In the genomic region with DNA sequence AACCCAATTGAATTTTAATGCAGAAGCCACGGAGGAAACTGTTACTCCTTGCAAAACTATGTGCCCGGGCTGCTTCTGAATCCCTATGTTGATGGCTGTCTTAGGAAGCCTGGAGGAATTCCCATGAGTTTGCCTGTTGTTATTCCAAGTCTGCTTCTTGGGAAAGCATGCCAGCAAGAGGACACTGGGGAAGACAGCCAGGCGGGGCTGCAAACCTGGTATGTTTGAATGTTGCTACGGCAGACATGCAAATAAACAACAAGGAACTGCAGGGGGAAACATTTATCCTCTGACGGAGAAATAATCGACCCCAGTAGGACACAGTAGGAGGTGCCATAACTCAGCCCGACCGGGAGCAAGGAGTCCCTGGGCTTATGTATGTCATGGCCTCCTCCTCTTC, we compare ENCODE assay signal across 12 mouse cellular contexts.
DNase-seq lines count a peak whose midpoint lies in the region; ATAC-seq lines count a peak whose summit lies in the region.
"Had no signal": no experiment of that assay in that cellular context is flagged by ENCODE, and none has a peak within 500 bp of the region (broad histone marks: within the 10 kb centered on the region; RNA-seq: fewer than 3 reads in every experiment).

No protein-coding gene starts in this region.

- no peaks in the 10 kb centered on the region for H3K36me3 ChIP-seq in embryonic facial prominence, embryonic 13.5 days
- H3K36me3 ChIP-seq in embryonic facial prominence, embryonic 10.5 days (replicated peaks), result no peaks in the 10 kb centered on the region
- no peaks in the 10 kb centered on the region for H3K36me3 ChIP-seq in embryonic facial prominence, embryonic 14.5 days (ENCODE audit: control insufficient read depth, insufficient read depth, low read length)
- no peaks in the 10 kb centered on the region for H3K36me3 ChIP-seq in midbrain, embryonic 16.5 days (ENCODE audit: control insufficient read depth, insufficient read depth, low read length)
- no peaks in the 10 kb centered on the region for H3K36me3 ChIP-seq in forebrain, embryonic 13.5 days (ENCODE audit: poor library complexity, severe bottlenecking)

- ATAC-seq in embryonic facial prominence, embryonic 13.5 days (ENCODE audit: insufficient number of reproducible peaks, insufficient read depth, low FRiP score, low TSS enrichment, low read depth), result no peak
- ATAC-seq in embryonic facial prominence, embryonic 14.5 days (ENCODE audit: low read depth), result no peak
- no peak for ATAC-seq in midbrain, embryonic 16.5 days
- no peak for ATAC-seq in forebrain, embryonic 13.5 days

- no peak overlapping the region for H3K4me3 ChIP-seq in embryonic facial prominence, embryonic 13.5 days
- H3K4me3 ChIP-seq in embryonic facial prominence, embryonic 10.5 days, result no peak overlapping the region
- no peak overlapping the region for H3K4me3 ChIP-seq in embryonic facial prominence, embryonic 14.5 days (ENCODE audit: low read depth, low read length)
- H3K4me3 ChIP-seq in midbrain, embryonic 16.5 days (ENCODE audit: low read depth, low read length), result no peak overlapping the region
- H3K4me3 ChIP-seq in forebrain, embryonic 13.5 days, result no peak overlapping the region

- no peak for DNase-seq in embryonic facial prominence, embryonic 10.5 days (ENCODE audit: low spot score)
- peak; percentile 8 to 22 for DNase-seq in kidney, postnatal 4 days
- no peak for DNase-seq in kidney, postnatal 36 days
- DNase-seq in embryonic facial prominence, embryonic 14.5 days (ENCODE audit: low spot score), result peak; percentile 29
- DNase-seq in lung, postnatal 4 days, result peak; percentile 10 to 47
- DNase-seq: adrenal gland, postnatal 25 days; gastrocnemius, postnatal 25 days; thymus, adult 18-20 months had no signal

- 38% methylated on average over 8 of the region's 8 CpGs for WGBS in embryonic facial prominence, embryonic 13.5 days
- 53% methylated on average over 8 of the region's 8 CpGs for WGBS in embryonic facial prominence, embryonic 10.5 days
- 20% methylated on average over 8 of the region's 8 CpGs for WGBS in embryonic facial prominence, embryonic 14.5 days
- WGBS in midbrain, embryonic 16.5 days, result 48% methylated on average over 8 of the region's 8 CpGs
- WGBS in forebrain, embryonic 13.5 days, result 56% methylated on average over 8 of the region's 8 CpGs

- H3K27ac ChIP-seq in embryonic facial prominence, embryonic 13.5 days, result no peak overlapping the region
- no peak overlapping the region for H3K27ac ChIP-seq in embryonic facial prominence, embryonic 10.5 days (replicated peaks)
- no peak overlapping the region for H3K27ac ChIP-seq in embryonic facial prominence, embryonic 14.5 days (replicated peaks; ENCODE audit: low read depth, low read length)
- no peak overlapping the region for H3K27ac ChIP-seq in midbrain, embryonic 16.5 days (ENCODE audit: low read length)
- H3K27ac ChIP-seq in forebrain, embryonic 13.5 days, result no peak overlapping the region
- H3K27ac ChIP-seq: macrophage had no signal

- no peaks in the 10 kb centered on the region for H3K27me3 ChIP-seq in embryonic facial prominence, embryonic 13.5 days
- no peaks in the 10 kb centered on the region for H3K27me3 ChIP-seq in embryonic facial prominence, embryonic 10.5 days (replicated peaks; ENCODE audit: low read depth, poor library complexity, severe bottlenecking)
- H3K27me3 ChIP-seq in embryonic facial prominence, embryonic 14.5 days (replicated peaks; ENCODE audit: control insufficient read depth, insufficient read depth, low read length), result no peaks in the 10 kb centered on the region
- no peaks in the 10 kb centered on the region for H3K27me3 ChIP-seq in midbrain, embryonic 16.5 days (ENCODE audit: control insufficient read depth, insufficient read depth, low read depth, low read length)
- no peaks in the 10 kb centered on the region for H3K27me3 ChIP-seq in forebrain, embryonic 13.5 days

- H3K4me1 ChIP-seq in embryonic facial prominence, embryonic 13.5 days, result peaks cover 20% of the 10 kb centered on the region
- H3K4me1 ChIP-seq in embryonic facial prominence, embryonic 10.5 days, result peaks cover 10% of the 10 kb centered on the region
- H3K4me1 ChIP-seq in embryonic facial prominence, embryonic 14.5 days (ENCODE audit: control insufficient read depth, insufficient read depth, low read length), result 0 out of 2 replicates have a peak, but pooled peaks cover 4% of the 10 kb centered on the region
- peaks cover 7% of the 10 kb centered on the region for H3K4me1 ChIP-seq in midbrain, embryonic 16.5 days (ENCODE audit: control insufficient read depth, insufficient read depth, low read length)
- H3K4me1 ChIP-seq in forebrain, embryonic 13.5 days, result 0 out of 2 replicates have a peak, but pooled peaks cover 2% of the 10 kb centered on the region

- H3K9me3 ChIP-seq in embryonic facial prominence, embryonic 13.5 days, result no peaks in the 10 kb centered on the region
- no peaks in the 10 kb centered on the region for H3K9me3 ChIP-seq in embryonic facial prominence, embryonic 10.5 days
- no peaks in the 10 kb centered on the region for H3K9me3 ChIP-seq in embryonic facial prominence, embryonic 14.5 days (ENCODE audit: control insufficient read depth, low read length)
- no peaks in the 10 kb centered on the region for H3K9me3 ChIP-seq in midbrain, embryonic 16.5 days (replicated peaks; ENCODE audit: control insufficient read depth, low read length, poor library complexity, severe bottlenecking)
- no peaks in the 10 kb centered on the region for H3K9me3 ChIP-seq in forebrain, embryonic 13.5 days (replicated peaks)

- H3K4me2 ChIP-seq in embryonic facial prominence, embryonic 13.5 days, result peak overlapping the region; percentile 12; the same call in 1 of the 2 replicates
- H3K4me2 ChIP-seq in embryonic facial prominence, embryonic 14.5 days (ENCODE audit: low read depth, low read length), result no peak overlapping the region
- no peak overlapping the region for H3K4me2 ChIP-seq in midbrain, embryonic 16.5 days (ENCODE audit: low read length)
- no peak overlapping the region for H3K4me2 ChIP-seq in forebrain, embryonic 13.5 days

- H3K9ac ChIP-seq in embryonic facial prominence, embryonic 13.5 days, result no peak overlapping the region
- no peak overlapping the region for H3K9ac ChIP-seq in embryonic facial prominence, embryonic 14.5 days (ENCODE audit: low read depth, low read length)
- no peak overlapping the region for H3K9ac ChIP-seq in midbrain, embryonic 16.5 days (ENCODE audit: low read depth, low read length)
- H3K9ac ChIP-seq in forebrain, embryonic 13.5 days, result no peak overlapping the region

Comparison
In these comparisons a context has a peak if more than half of its experiments do, and no peak if none do; other contexts are left out.
1. DNase-seq: peak in kidney, postnatal 4 days (2 of 2), embryonic facial prominence, embryonic 14.5 days (single experiment) and lung, postnatal 4 days (2 of 2); none in embryonic facial prominence, embryonic 10.5 days (single experiment) and kidney, postnatal 36 days (0 of 2).